Mouse (Mus musculus) liver, embryonic 13.5 days (tissue): ENCODE results near the gene Elmod2. TPM values are rescaled to one million over a fixed set of nuclear protein-coding genes. Genes with fewer than 3 reads are reported as not detected.

Experiments
- ATAC-seq: fragments of 200-750 bp; cut with Nextera tagmentation; 2 replicates; pipeline ENCODE4 v1.8.0; 2017; ENCODE audit warnings: low read depth, mild to moderate bottlenecking, moderate number of reproducible peaks, moderate library complexity
- DNase-seq: peaks from one replicate; pipeline ENCODE4 v3.0.0; 2022
- H3K27ac ChIP-seq: fragments of 300-500 bp; sonication (generic); 2 replicates; pipeline ENCODE4 v1.5.1; 2015; ENCODE audit warnings: moderate library complexity, mild to moderate bottlenecking, inconsistent platforms
- H3K27me3 ChIP-seq: fragments of 300-500 bp; sonication (generic); 2 replicates; pipeline ENCODE4 v1.6.1; 2015; ENCODE audit warnings: mild to moderate bottlenecking, inconsistent platforms
- H3K36me3 ChIP-seq: fragments of 300-500 bp; sonication (generic); 2 replicates; pipeline ENCODE4 v1.6.1; 2015; ENCODE audit warnings: mild to moderate bottlenecking, inconsistent platforms
- H3K4me1 ChIP-seq: fragments of 300-500 bp; sonication (generic); replicated peaks from 2 replicates; pipeline ENCODE4 v1.6.1; 2015; ENCODE audit warnings: inconsistent platforms
- H3K4me2 ChIP-seq: fragments of 300-500 bp; sonication (generic); 2 replicates; pipeline ENCODE4 v1.6.1; 2015; ENCODE audit warnings: inconsistent platforms, mild to moderate bottlenecking, moderate library complexity
- H3K4me3 ChIP-seq: fragments of 300-500 bp; sonication (generic); replicated peaks from 2 replicates; pipeline ENCODE4 v1.5.1; 2015; ENCODE audit warnings: mild to moderate bottlenecking, inconsistent platforms
- H3K9ac ChIP-seq: fragments of 300-500 bp; sonication (generic); 2 replicates; pipeline ENCODE4 v1.6.1; 2015; ENCODE audit warnings: mild to moderate bottlenecking, inconsistent platforms
- H3K9me3 ChIP-seq: fragments of 300-500 bp; sonication (generic); replicated peaks from 2 replicates; pipeline ENCODE4 v1.6.1; 2016; ENCODE audit warnings: inconsistent platforms
- WGBS: fragments of 180-500 bp; shearing (Covaris S2); methylation state at CpG from one replicate; pipeline ENCODE4 v1.1.7; 2015; ENCODE audit not compliant: insufficient replicate concordance; 5-methylcytosine and 5-hydroxymethylcytosine counted together
- polyA plus RNA-seq: library from polyadenylated mRNA; unstranded; fragments of >200 nt; fragmentation: Nextera tagmentation; extraction: Ambion mirVana; gene quantifications from 2 replicates; pipeline ENCODE4 v1.2.1, GENCODE M21; 2015

The Elmod2 gene
- 5.5 and 8.3 TPM in 2 replicates for polyA plus RNA-seq

DNA sequence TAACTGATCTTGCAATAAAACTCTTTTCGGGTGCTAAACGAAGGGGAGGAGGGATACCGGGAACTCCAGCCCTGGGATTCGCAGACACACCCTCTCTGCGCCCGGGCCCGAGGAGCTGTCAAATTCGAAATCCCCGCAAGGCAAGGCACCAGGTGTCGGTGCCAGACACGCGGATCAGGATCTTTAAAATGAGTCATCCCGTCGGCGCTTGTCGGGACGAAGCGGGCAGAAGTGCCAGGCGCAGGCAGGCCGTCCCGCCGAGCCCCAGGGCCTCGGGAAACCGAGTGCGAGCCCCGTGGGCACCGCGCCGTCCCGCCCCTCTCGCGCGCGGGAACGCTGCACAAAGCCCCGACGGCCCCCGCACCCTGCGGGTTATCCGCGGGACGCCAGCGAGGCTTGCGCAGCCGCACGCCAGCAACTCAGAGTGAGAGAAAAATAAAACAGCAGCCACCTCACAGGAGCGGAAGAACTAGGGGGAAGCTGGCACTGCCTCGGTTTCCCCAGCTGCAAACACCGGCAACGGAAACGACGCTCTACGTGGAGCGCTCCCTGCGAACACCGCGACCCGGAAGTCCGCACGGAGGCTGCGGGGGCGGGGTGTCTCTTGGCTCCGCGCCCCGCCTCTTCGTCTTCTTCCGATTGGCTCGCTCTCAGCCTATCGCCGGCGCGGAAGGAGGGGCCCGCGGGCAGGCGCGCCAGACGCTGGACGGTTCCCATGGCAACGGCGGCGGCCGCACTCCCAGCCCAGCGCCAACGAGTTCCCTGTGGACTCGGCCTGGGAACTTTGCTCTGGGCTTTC lies at the start of gene Elmod2:
TSS of gene Elmod2 (minus strand) at position 588 of the 799 bp plus-strand sequence.
- WGBS = under 1% methylated on average over 85 of the region's 85 CpGs
- Histone ChIP-seq H3K9me3 (no peaks in the 10 kb centered on the region), H3K4me3 (peak within 1 kb of the TSS; percentile 72), H3K27me3 (peaks cover 12% of the 10 kb centered on the region), H3K4me1 (peaks cover 14% of the 10 kb centered on the region), H3K4me2 (peak within 1 kb of the TSS; percentile 94), H3K9ac (peak within 1 kb of the TSS; percentile 80), H3K27ac (peak within 1 kb of the TSS; percentile 72), H3K36me3 (0 out of 2 replicates have a peak, but pooled peaks cover 8% of the 10 kb centered on the region)
- DNase-seq = peak; percentile 94
- peak; percentile 100 for ATAC-seq

DNA sequence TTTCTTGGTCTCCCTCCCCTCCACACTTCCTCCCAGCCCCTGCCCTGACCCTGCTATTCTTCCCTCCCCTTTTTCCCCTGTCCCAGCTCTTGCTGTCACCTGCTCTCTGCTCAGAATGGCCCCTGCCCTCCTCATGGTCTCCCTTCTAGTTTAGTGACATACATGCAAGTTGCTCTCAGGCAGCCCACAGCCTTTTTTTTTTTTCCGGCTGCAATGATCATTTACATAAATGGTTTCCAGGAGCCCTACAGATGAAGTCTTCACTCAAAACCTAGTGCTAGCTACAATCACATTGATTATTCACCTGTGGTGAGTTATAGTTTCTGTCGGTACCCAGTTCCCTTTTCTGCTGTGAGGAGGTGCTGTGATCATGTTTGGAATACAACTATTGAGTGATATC lies 48.7 kb upstream of the Elmod2 start:
- no peak overlapping the region for H3K4me2 ChIP-seq
- 0 out of 2 replicates have a peak, but pooled peaks cover 5% of the 10 kb centered on the region for H3K27me3 ChIP-seq
- H3K9ac ChIP-seq = no peak overlapping the region
- H3K27ac ChIP-seq = no peak overlapping the region
- H3K4me3 ChIP-seq = no peak overlapping the region
- H3K9me3 ChIP-seq = no peaks in the 10 kb centered on the region
- DNase-seq (no peak), ATAC-seq (no peak)
- H3K4me1 ChIP-seq = no peaks in the 10 kb centered on the region
- WGBS = 74% methylated on average over 2 of the region's 2 CpGs
- H3K36me3 ChIP-seq = no peaks in the 10 kb centered on the region

DNA sequence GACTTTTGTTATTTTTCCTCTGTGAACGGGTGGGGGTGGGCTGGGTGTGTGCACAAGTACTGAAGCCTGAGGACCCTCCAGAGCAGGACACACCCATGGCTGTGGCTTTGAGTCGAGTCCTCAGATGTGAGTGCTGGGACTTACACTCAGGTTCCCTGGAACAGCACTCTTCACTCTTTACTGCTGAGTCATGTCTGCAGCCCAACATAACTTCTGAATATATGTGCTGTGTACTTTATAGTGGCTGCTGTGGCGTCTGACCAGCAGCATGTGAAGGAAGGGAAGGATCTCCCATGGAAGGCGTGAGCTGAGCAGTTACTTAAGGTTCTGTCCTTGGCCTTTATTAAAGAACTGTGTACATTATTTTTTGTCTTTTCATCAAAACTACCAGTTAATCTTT lies 47.9 kb upstream of the Elmod2 start:
- WGBS = 34% methylated on average over 4 of the region's 4 CpGs
- Histone ChIP-seq H3K9ac (no peak overlapping the region), H3K4me3 (no peak overlapping the region), H3K4me1 (no peaks in the 10 kb centered on the region), H3K27ac (no peak overlapping the region), H3K27me3 (no peaks in the 10 kb centered on the region), H3K36me3 (no peaks in the 10 kb centered on the region), H3K9me3 (no peaks in the 10 kb centered on the region), H3K4me2 (no peak overlapping the region)
- DNase-seq (no peak), ATAC-seq (no peak)

DNA sequence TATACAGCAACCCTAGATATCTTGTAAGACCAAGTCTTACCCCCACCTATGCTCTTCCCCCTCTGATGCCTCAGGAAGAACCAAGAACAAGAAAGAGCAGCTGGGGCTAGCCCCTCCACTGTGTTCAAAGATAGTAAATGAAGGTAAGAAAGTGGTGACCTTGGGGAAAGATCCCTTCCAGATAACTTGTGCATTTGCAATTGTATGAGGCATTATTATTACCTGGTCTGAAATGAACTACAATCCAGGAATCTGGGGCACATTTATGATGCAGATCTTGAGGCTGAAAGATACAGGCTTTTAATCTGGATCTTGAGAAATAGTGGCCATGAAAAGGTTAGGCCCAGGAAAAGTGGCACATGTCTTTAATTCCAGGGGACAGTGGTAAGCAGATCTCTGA lies 44.9 kb upstream of the Elmod2 start:
- Histone ChIP-seq H3K27me3 (no peaks in the 10 kb centered on the region), H3K36me3 (no peaks in the 10 kb centered on the region), H3K4me3 (no peak overlapping the region), H3K9ac (no peak overlapping the region), H3K4me1 (no peaks in the 10 kb centered on the region), H3K9me3 (no peaks in the 10 kb centered on the region), H3K4me2 (no peak overlapping the region), H3K27ac (no peak overlapping the region)
- DNase-seq (no peak), ATAC-seq (no peak)

DNA sequence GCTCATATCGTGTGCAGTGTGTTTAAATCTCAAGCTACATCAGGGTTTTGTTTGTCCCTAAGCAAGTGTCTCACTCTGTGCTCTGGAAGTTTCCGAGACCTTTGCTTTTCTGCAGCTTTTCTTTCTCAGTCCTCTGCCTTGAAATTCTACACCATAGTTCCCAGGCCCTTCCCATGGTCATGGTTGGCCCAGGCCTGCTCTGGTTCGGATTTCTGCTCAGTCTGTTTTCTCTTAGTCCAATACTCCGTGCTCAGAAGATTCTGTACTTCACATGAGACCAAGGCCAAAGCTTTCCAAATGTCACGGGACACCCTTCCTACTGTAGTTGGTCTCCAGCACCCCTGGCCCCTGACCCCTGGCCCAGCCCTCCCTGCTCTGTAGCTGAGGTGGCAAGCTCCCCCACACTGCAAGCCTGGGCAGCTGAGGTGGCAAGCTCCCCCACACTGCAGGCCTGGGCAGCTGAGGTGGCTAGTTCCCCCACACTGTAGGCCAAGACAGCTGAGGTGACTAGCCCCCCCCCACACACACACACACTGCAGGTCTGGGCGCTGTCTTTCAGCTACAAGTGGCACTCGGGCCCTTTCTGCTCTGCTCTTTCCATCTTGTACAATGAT lies 31.0 kb upstream of the Elmod2 start:
- ATAC-seq = no peak
- 52% methylated on average over 7 of the region's 7 CpGs for WGBS
- H3K27me3 ChIP-seq = no peaks in the 10 kb centered on the region
- no peaks in the 10 kb centered on the region for H3K4me1 ChIP-seq
- DNase-seq = no peak
- H3K4me2 ChIP-seq = no peak overlapping the region
- no peak overlapping the region for H3K4me3 ChIP-seq
- no peak overlapping the region for H3K27ac ChIP-seq
- no peak overlapping the region for H3K9ac ChIP-seq
- no peaks in the 10 kb centered on the region for H3K9me3 ChIP-seq
- no peaks in the 10 kb centered on the region for H3K36me3 ChIP-seq

DNA sequence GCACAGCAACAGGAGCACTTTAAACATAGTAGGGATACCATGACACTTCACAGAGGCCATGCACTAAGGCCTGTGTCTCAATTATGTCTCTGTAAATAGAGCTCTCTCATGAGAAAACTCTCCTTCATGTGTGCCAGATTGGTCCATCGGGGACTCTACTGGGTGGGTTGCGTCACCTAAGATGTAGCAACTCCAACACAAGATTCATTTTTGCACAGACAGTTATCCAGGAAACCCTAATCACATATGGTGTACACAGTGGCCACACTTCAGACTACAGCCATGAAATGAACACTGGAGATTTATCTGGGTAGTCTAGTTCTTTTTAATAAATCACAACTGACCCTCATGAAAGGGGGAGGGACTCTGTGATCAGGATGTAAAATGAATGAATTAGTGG lies 19.0 kb upstream of the Elmod2 start:
- Histone ChIP-seq H3K27ac (no peak overlapping the region), H3K9ac (no peak overlapping the region), H3K36me3 (no peaks in the 10 kb centered on the region), H3K4me3 (no peak overlapping the region), H3K9me3 (no peaks in the 10 kb centered on the region), H3K4me2 (no peak overlapping the region), H3K27me3 (no peaks in the 10 kb centered on the region), H3K4me1 (no peaks in the 10 kb centered on the region)
- DNase-seq (no peak), ATAC-seq (no peak)
- WGBS = 69% methylated on average over 2 of the region's 2 CpGs

DNA sequence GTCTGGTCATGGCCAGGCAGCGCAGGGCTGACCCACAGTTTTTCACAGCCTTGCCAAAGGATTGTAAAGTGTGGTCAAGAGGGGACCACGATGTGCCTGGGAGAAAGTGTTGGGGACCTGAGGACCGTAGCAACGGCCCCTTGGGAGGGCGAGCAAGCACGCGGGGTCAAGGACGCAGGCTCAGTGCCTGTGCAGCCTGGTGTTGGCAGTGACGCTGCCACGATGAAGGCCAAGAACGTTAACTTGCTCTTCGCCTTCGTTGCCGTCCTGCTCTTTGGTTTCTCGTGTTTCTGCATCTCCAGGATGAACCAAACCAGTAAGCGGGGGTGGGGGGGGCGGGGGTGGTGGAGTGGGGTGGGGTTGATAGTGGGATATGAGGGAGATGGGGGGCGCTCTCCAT lies 16.0 kb upstream of the Elmod2 start, which contains the start of gene Mgat4d:
TSS of gene Mgat4d (plus strand) at position 209 of the 400 bp plus-strand sequence.
- no peak within 1 kb of the TSS for H3K27ac ChIP-seq
- no peaks in the 10 kb centered on the region for H3K36me3 ChIP-seq
- no peak within 1 kb of the TSS for H3K9ac ChIP-seq
- no peaks in the 10 kb centered on the region for H3K27me3 ChIP-seq
- WGBS = 61% methylated on average over 18 of the region's 18 CpGs
- H3K4me1 ChIP-seq = no peaks in the 10 kb centered on the region
- no peaks in the 10 kb centered on the region for H3K9me3 ChIP-seq
- H3K4me3 ChIP-seq = no peak within 1 kb of the TSS
- ATAC-seq = no peak
- H3K4me2 ChIP-seq = no peak within 1 kb of the TSS
- DNase-seq = no peak

DNA sequence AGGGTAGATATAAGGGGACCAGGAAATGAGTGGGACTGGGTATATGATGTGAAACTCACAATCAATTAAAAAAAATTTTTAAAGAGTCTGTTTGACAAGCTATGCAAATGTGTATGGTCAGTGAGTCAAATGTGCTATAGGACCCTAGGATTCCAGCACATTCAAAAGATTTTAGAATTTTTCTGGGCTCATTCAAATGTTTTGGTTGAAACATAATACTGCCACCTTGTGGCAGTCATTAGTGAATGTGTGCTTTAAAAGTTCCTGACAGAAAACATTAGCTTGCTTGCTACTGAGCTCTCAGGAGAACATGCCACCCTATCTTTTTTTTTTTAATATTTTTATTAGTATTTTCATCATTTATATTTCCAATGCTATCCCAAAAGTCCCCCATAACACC lies 10.4 kb upstream of the Elmod2 start:
- no peak for ATAC-seq
- H3K4me1 ChIP-seq = 0 out of 2 replicates have a peak, but pooled peaks cover 4% of the 10 kb centered on the region
- H3K9me3 ChIP-seq = no peaks in the 10 kb centered on the region
- no peaks in the 10 kb centered on the region for H3K36me3 ChIP-seq
- no peak overlapping the region for H3K27ac ChIP-seq
- DNase-seq = no peak
- H3K4me2 ChIP-seq = no peak overlapping the region
- no peaks in the 10 kb centered on the region for H3K27me3 ChIP-seq
- no peak overlapping the region for H3K9ac ChIP-seq
- no peak overlapping the region for H3K4me3 ChIP-seq

DNA sequence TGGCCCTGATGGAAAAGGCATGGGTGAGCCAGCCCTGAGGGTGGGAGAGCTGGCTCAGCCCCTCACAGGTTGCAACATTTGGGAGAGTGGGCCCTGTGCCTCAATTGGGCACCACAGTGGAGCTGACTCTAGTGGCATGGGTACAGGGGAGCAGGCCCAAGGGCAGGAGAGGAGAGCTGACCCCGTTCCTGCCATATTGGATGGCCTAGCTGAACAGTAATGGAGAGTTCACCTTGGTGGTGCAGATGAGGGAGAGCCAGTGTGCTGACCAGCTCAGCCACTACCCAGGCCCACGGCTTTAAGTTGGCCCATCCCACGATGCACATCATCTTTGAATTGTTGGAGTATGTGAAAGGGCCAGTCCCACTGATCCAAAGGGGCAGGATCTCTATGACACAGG lies 9.8 kb upstream of the Elmod2 start:
- WGBS = 58% methylated on average over 3 of the region's 3 CpGs
- H3K4me1 ChIP-seq = 0 out of 2 replicates have a peak, but pooled peaks cover 4% of the 10 kb centered on the region
- H3K4me2 ChIP-seq = no peak overlapping the region
- H3K27me3 ChIP-seq = no peaks in the 10 kb centered on the region
- no peaks in the 10 kb centered on the region for H3K36me3 ChIP-seq
- DNase-seq (no peak), ATAC-seq (no peak)
- H3K27ac ChIP-seq = no peak overlapping the region
- H3K4me3 ChIP-seq = no peak overlapping the region
- H3K9ac ChIP-seq = no peak overlapping the region
- no peaks in the 10 kb centered on the region for H3K9me3 ChIP-seq

DNA sequence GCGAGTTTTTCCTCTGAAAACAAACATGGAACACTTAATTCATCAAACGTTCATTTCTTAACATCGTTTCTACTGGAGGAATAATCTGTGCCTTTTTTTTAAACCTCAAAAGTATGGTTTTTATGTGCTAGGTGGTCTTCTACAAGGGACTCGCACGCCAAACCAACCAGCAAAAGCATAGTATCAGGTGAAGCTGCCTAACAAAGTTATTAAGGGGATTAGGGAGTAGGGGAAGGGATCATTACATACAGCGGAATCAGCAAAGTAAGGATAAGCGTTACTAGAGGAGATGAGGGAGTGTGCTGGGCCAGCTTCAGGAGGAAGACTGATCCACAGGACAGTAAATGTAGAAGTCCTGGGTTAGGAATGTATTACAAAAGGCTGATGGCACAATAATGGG lies 578 bp upstream of the Elmod2 start:
- peak overlapping the region; percentile 94 for H3K4me2 ChIP-seq
- no peak overlapping the region for H3K27ac ChIP-seq
- H3K27me3 ChIP-seq = peaks cover 12% of the 10 kb centered on the region
- H3K9me3 ChIP-seq = no peaks in the 10 kb centered on the region
- ATAC-seq (no peak), DNase-seq (no peak)
- peak overlapping the region; percentile 72 for H3K4me3 ChIP-seq
- 17% methylated on average over 7 of the region's 7 CpGs for whole genome bisulfite sequencing
- H3K36me3 ChIP-seq = 0 out of 2 replicates have a peak, but pooled peaks cover 3% of the 10 kb centered on the region
- H3K4me1 ChIP-seq = peaks cover 14% of the 10 kb centered on the region
- peak overlapping the region; percentile 59 for H3K9ac ChIP-seq

DNA sequence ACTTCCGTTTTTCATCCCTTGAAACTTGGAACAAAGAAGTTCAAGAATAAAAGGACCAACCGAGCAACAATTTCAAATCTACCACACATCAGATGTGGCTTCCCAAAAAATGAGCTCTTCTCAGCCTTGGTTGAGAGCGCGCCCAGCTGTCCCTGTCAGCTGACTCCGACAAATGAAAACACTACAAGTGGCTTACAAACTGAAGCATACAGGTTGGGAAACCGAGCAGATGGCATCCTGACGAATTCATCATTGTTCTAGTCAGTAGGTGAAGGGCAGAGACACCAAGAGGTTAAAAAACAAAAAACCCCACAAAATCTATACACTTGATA lies 753 bp downstream of the Elmod2 start:
- no peak for DNase-seq
- Histone ChIP-seq H3K4me3 (peak overlapping the region; percentile 72), H3K4me2 (peak overlapping the region; percentile 94), H3K4me1 (peaks cover 14% of the 10 kb centered on the region), H3K27me3 (peaks cover 12% of the 10 kb centered on the region), H3K36me3 (0 out of 2 replicates have a peak, but pooled peaks cover 9% of the 10 kb centered on the region), H3K9me3 (no peaks in the 10 kb centered on the region), H3K27ac (peak overlapping the region; percentile 72), H3K9ac (peak overlapping the region; percentile 80)
- WGBS = 7% methylated on average over 7 of the region's 7 CpGs
- ATAC-seq = no peak

DNA sequence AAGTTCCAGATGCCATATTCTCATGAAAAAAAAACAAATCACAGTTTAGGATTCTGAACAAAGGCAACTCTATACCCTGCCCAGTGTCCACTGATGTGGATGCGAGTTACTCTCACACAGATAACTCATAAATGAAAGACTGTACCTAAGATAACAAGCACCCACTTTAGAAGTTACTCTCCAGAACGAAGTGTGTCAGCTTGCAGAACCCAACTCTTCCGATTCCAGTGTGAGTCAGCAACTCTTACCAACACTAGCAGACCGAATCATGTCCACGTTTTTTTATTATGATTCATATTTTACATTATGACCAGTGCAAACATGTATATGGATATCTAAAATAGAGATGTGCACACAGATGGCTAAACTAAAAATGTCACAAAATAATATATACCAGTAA lies 4.4 kb downstream of the Elmod2 start:
- Histone ChIP-seq H3K4me2 (no peak overlapping the region), H3K36me3 (0 out of 2 replicates have a peak, but pooled peaks cover 9% of the 10 kb centered on the region), H3K4me1 (peaks cover 18% of the 10 kb centered on the region), H3K9ac (no peak overlapping the region), H3K27me3 (no peaks in the 10 kb centered on the region), H3K9me3 (no peaks in the 10 kb centered on the region), H3K27ac (no peak overlapping the region), H3K4me3 (no peak overlapping the region)
- DNase-seq (no peak), ATAC-seq (no peak)
- 78% methylated on average over 5 of the region's 5 CpGs for WGBS
